Mouse (Mus musculus): ENCODE data around the gene Rapgef5.
A peak's percentile ranks its signal among the peaks of the same experiment; 100 is the strongest.

Gene Rapgef5

GRCm38 (mm10) chr12:117679795-117680194, 163.5 kb downstream of the Rapgef5 start:
- peak; percentile 30 to 52 for DNase-seq

GRCm38 (mm10) chr12:117681273-117681672, 165.0 kb downstream of the Rapgef5 start:
- DNase-seq = peak in 1 of 2 experiments; percentile 32

- DNase-seq = no peak
Observed at GRCm38 (mm10) chr12:117683377-117683776, 167.1 kb downstream of the Rapgef5 start.

GRCm38 (mm10) chr12:117683984-117684383, 167.7 kb downstream of the Rapgef5 start:
- DNase-seq = no peak

GRCm38 (mm10) chr12:117684788-117685187, 168.5 kb downstream of the Rapgef5 start:
- no peak for DNase-seq

- DNase-seq = no peak
Observed at GRCm38 (mm10) chr12:117685336-117685735, 169.1 kb downstream of the Rapgef5 start.

- no peak for DNase-seq
Observed at GRCm38 (mm10) chr12:117686732-117687131, 170.5 kb downstream of the Rapgef5 start.

- peak; percentile 32 to 35 for DNase-seq
Observed at GRCm38 (mm10) chr12:117688655-117689548, 172.6 kb downstream of the Rapgef5 start.

GRCm38 (mm10) chr12:117691336-117691735, 175.1 kb downstream of the Rapgef5 start:
- DNase-seq = no peak

GRCm38 (mm10) chr12:117692775-117693174, 176.5 kb downstream of the Rapgef5 start:
- no peak for DNase-seq

GRCm38 (mm10) chr12:117699950-117700665, 183.8 kb downstream of the Rapgef5 start:
- DNase-seq = peak; percentile 39 to 56

- no peak for DNase-seq
Observed at GRCm38 (mm10) chr12:117700927-117701326, 184.6 kb downstream of the Rapgef5 start.

GRCm38 (mm10) chr12:117702291-117702690, 186.0 kb downstream of the Rapgef5 start:
- DNase-seq = no peak

- no peak for DNase-seq
Observed at GRCm38 (mm10) chr12:117702928-117703327, 186.6 kb downstream of the Rapgef5 start.

- no peak for DNase-seq
Observed at GRCm38 (mm10) chr12:117703413-117703812, 187.1 kb downstream of the Rapgef5 start.

GRCm38 (mm10) chr12:117705308-117705707, 189.0 kb downstream of the Rapgef5 start:
- DNase-seq = no peak

GRCm38 (mm10) chr12:117709280-117709679, 193.0 kb downstream of the Rapgef5 start:
- DNase-seq = no peak

GRCm38 (mm10) chr12:117712474-117712873, 196.2 kb downstream of the Rapgef5 start:
- DNase-seq = no peak

GRCm38 (mm10) chr12:117713616-117714015, 197.3 kb downstream of the Rapgef5 start:
- DNase-seq = no peak

GRCm38 (mm10) chr12:117720794-117721747, 204.8 kb downstream of the Rapgef5 start:
- DNase-seq = no peak

- no peak for DNase-seq
Observed at GRCm38 (mm10) chr12:117721748-117722150, 205.5 kb downstream of the Rapgef5 start.

GRCm38 (mm10) chr12:117725011-117725410, 208.7 kb downstream of the Rapgef5 start:
- no peak for DNase-seq

All from lung, adult 18-20 months (tissue).